In genomic region chr5:113732182-113732581, GRCm38 (mm10) we compare ENCODE assay signal across 9 mouse cellular contexts. TPM values are rescaled to one million over a fixed set of nuclear protein-coding genes. Genes with fewer than 3 reads are reported as not detected.
DNase-seq lines count a peak whose midpoint lies in the region; ATAC-seq and TF ChIP-seq lines count a peak whose summit lies in the region.
"Had no signal": no experiment of that assay in that cellular context is flagged by ENCODE, and none has a peak within 500 bp of the region (broad histone marks: within the 10 kb centered on the region; RNA-seq: fewer than 3 reads in every experiment).

No protein-coding gene starts in this region.

- H3K9me3 ChIP-seq in kidney, embryonic 15.5 days (replicated peaks): no peaks in the 10 kb centered on the region
- H3K9me3 ChIP-seq in CH12.LX (replicated peaks; ENCODE audit: low read length): peaks cover 5% of the 10 kb centered on the region
- H3K9me3 ChIP-seq in liver, postnatal 0 days (ENCODE audit: low read length): no peaks in the 10 kb centered on the region
- H3K9me3 ChIP-seq: liver, embryonic 15.5 days had no signal

- no peak overlapping the region for H3K4me3 ChIP-seq in kidney, embryonic 15.5 days (replicated peaks)
- H3K4me3 ChIP-seq in CH12.LX (replicated peaks in 1 of 3; ENCODE audit: low read depth in 2 of 3, low read length in 2 of 3, poor library complexity in 1 of 3): no peak overlapping the region
- no peak overlapping the region for H3K4me3 ChIP-seq in liver, postnatal 0 days (ENCODE audit: low read depth, low read length)
- H3K4me3 ChIP-seq: liver, embryonic 15.5 days had no signal

- no peak overlapping the region for H3K4me2 ChIP-seq in kidney, embryonic 15.5 days
- no peak overlapping the region for H3K4me2 ChIP-seq in CH12.LX (ENCODE audit: insufficient read depth, low read depth, poor library complexity, severe bottlenecking)
- no peak overlapping the region for H3K4me2 ChIP-seq in liver, postnatal 0 days (ENCODE audit: low read depth, low read length)
- H3K4me2 ChIP-seq: liver, embryonic 15.5 days had no signal

- DNase-seq in kidney, adult 18-20 months: peak; percentile 31
- DNase-seq in B cell, adult 2 months: peak; percentile 70
- DNase-seq in CH12.LX (ENCODE audit: extremely low read depth): peak; percentile 58
- peak; percentile 81 to 90 for DNase-seq in cerebellum, postnatal 25 days
- DNase-seq in liver, postnatal 0 days: peak; percentile 64
- peak; percentile 40 for DNase-seq in thymus, postnatal 25 days

- dilution Hi-C loops in CH12.LX (cut with MboI; ENCODE audit: extremely low pct_ligation_motif_present, extremely low pct_unique_long_range_greater_than_20kb, low sequenced_read_pairs): no loop called here

- ATAC-seq in kidney, embryonic 15.5 days (replicated peaks; ENCODE audit: low FRiP score): no peak
- no peak for ATAC-seq in liver, postnatal 0 days

- TF ChIP-seq EP300 in CH12.LX (IDR thresholded peaks at IDR 0.05; ENCODE audit: low read length): no peak
- TF ChIP-seq EP300 in liver, postnatal 0 days (IDR thresholded peaks at IDR 0.05; ENCODE audit: low read depth): no peak

- peaks cover 26% of the 10 kb centered on the region for H3K4me1 ChIP-seq in kidney, embryonic 15.5 days
- H3K4me1 ChIP-seq in CH12.LX (ENCODE audit: control insufficient read depth in 1 of 2, insufficient read depth in 2 of 2): peaks cover 8 to 19% of the 10 kb centered on the region in 2 experiments
- H3K4me1 ChIP-seq in liver, postnatal 0 days (ENCODE audit: insufficient read depth): peaks cover 15% of the 10 kb centered on the region

- no peaks in the 10 kb centered on the region for H3K36me3 ChIP-seq in kidney, embryonic 15.5 days
- H3K36me3 ChIP-seq in CH12.LX (replicated peaks in 1 of 2; ENCODE audit: control insufficient read depth in 1 of 2, insufficient read depth in 1 of 2, low read length in 1 of 2): peaks cover under 1 to 4% of the 10 kb centered on the region in 2 experiments
- H3K36me3 ChIP-seq in liver, postnatal 0 days (replicated peaks; ENCODE audit: insufficient read depth, low read length): no peaks in the 10 kb centered on the region
- H3K36me3 ChIP-seq: liver, embryonic 15.5 days had no signal

- TF ChIP-seq CTCF in CH12.LX (conservative IDR thresholded peaks at IDR 0.05 in 1 of 2, IDR thresholded peaks at IDR 0.05 in 1 of 2; ENCODE audit: low read depth in 2 of 2, low read length in 2 of 2): peak; percentile 79 to 90
- TF ChIP-seq CTCF in liver, postnatal 0 days (IDR thresholded peaks at IDR 0.05; ENCODE audit: low read depth): peak; percentile 73

- no peaks in the 10 kb centered on the region for H3K27me3 ChIP-seq in kidney, embryonic 15.5 days
- H3K27me3 ChIP-seq in CH12.LX (replicated peaks): peaks cover 39% of the 10 kb centered on the region
- no peaks in the 10 kb centered on the region for H3K27me3 ChIP-seq in liver, postnatal 0 days (ENCODE audit: insufficient read depth, low read length)
- H3K27me3 ChIP-seq: liver, embryonic 15.5 days had no signal

- no peaks in the 10 kb centered on the region for H3K79me2 ChIP-seq in CH12.LX (replicated peaks; ENCODE audit: control insufficient read depth, extremely low read depth, insufficient read depth, poor library complexity, severe bottlenecking)

- H3K9ac ChIP-seq in kidney, embryonic 15.5 days: no peak overlapping the region
- H3K9ac ChIP-seq in CH12.LX (ENCODE audit: insufficient read depth, low read depth): no peak overlapping the region
- H3K9ac ChIP-seq in liver, postnatal 0 days (replicated peaks): no peak overlapping the region
- H3K9ac ChIP-seq: liver, embryonic 15.5 days had no signal

- in situ Hi-C loops in CH12.LX (cut with MboI; ENCODE audit: low pct_ligation_motif_present, low pct_unique_long_range_greater_than_20kb, low sequenced_read_pairs): loop anchor here (5.0 kb wide), 2 partner anchors 145 to 370 kb away; no protein-coding TSS in a partner anchor

- H3K27ac ChIP-seq in kidney, embryonic 15.5 days: no peak overlapping the region
- H3K27ac ChIP-seq in CH12.LX (ENCODE audit: insufficient read depth, low read depth): no peak overlapping the region
- no peak overlapping the region for H3K27ac ChIP-seq in liver, postnatal 0 days (ENCODE audit: low read depth)
- H3K27ac ChIP-seq: liver, embryonic 15.5 days had no signal

- WGBS in kidney, embryonic 15.5 days: 25% methylated on average over 6 of the region's 6 CpGs
- WGBS in liver, postnatal 0 days (ENCODE audit: insufficient replicate concordance): 35% methylated on average over 6 of the region's 6 CpGs

- no peak for TF ChIP-seq POLR2A in CH12.LX (IDR thresholded peaks at IDR 0.05; ENCODE audit: low read depth, low read length)

- TF ChIP-seq RAD21 in CH12.LX (IDR thresholded peaks at IDR 0.05; ENCODE audit: low read depth, low read length): peak; percentile 93

TF ChIP-seq in CH12.LX, 34 proteins besides CTCF, POLR2A, EP300 and RAD21:
- TF ChIP-seq SMC3 (IDR thresholded peaks at IDR 0.05; ENCODE audit: low read depth, low read length): peak; percentile 86
- TF ChIP-seq NELFE (IDR thresholded peaks at IDR 0.05; ENCODE audit: low read depth, low read length): no peak
- TF ChIP-seq ZC3H11A (IDR thresholded peaks at IDR 0.05; ENCODE audit: low read depth, low read length): peak; percentile 34; the same call in 1 of the 2 replicates

RNA-seq across cellular contexts. Expression of gene Ficd, which starts 3.4 kb away (rescaled TPM):
- 4.8 and 6.1 TPM in 2 replicates for polyA plus RNA-seq in kidney, embryonic 15.5 days (2015; fragmentation: Nextera tagmentation; extraction: Ambion mirVana)
- total RNA-seq in CH12.LX (2012; rRNA removed) (2.4 and 3.4 TPM in 2 replicates), CH12.LX (2014; rRNA removed) (2.0 and 2.5 TPM in 2 replicates)
- 2.2 and 2.4 TPM in 2 replicates for polyA plus RNA-seq in CH12.LX (2012; ENCODE audit: insufficient read length, low read depth)
- polyA plus RNA-seq in liver, postnatal 0 days (2015; fragmentation: Nextera tagmentation; extraction: Ambion mirVana): 2.6 and 2.8 TPM in 2 replicates

RNA-seq across cellular contexts. Expression of gene 1700069L16Rik, which starts 7.6 kb away (rescaled TPM):
- not detected in 2 replicates for polyA plus RNA-seq in kidney, embryonic 15.5 days (2015; fragmentation: Nextera tagmentation; extraction: Ambion mirVana)
- total RNA-seq in CH12.LX (2012; rRNA removed): not detected in 2 replicates
- total RNA-seq in CH12.LX (2014; rRNA removed): not detected in 2 replicates
- not detected in 2 replicates for polyA plus RNA-seq in CH12.LX (2012; ENCODE audit: insufficient read length, low read depth)
- polyA plus RNA-seq in liver, postnatal 0 days (2015; fragmentation: Nextera tagmentation; extraction: Ambion mirVana): not detected in 2 replicates
- polyA plus RNA-seq: frontal cortex, adult 2 months; liver, embryonic 15.5 days had no signal

RNA-seq across cellular contexts. Expression of gene Sart3, which starts 40.1 kb away (rescaled TPM):
- polyA plus RNA-seq in kidney, embryonic 15.5 days (2015; fragmentation: Nextera tagmentation; extraction: Ambion mirVana): 57.6 and 59.2 TPM in 2 replicates
- total RNA-seq in CH12.LX (2012; rRNA removed) (66.1 and 67.0 TPM in 2 replicates), CH12.LX (2014; rRNA removed) (27.2 and 28.8 TPM in 2 replicates)
- polyA plus RNA-seq in CH12.LX (2012; ENCODE audit: insufficient read length, low read depth): 104 and 113 TPM in 2 replicates
- 6.9 and 7.9 TPM in 2 replicates for polyA plus RNA-seq in liver, postnatal 0 days (2015; fragmentation: Nextera tagmentation; extraction: Ambion mirVana)

RNA-seq across cellular contexts. Expression of gene Iscu, which starts 40.4 kb away (rescaled TPM):
- polyA plus RNA-seq in kidney, embryonic 15.5 days (2015; fragmentation: Nextera tagmentation; extraction: Ambion mirVana): 104 and 112 TPM in 2 replicates
- total RNA-seq in CH12.LX (2012; rRNA removed) (79.3 and 81.5 TPM in 2 replicates), CH12.LX (2014; rRNA removed) (70.6 and 72.1 TPM in 2 replicates)
- 83.0 and 86.7 TPM in 2 replicates for polyA plus RNA-seq in CH12.LX (2012; ENCODE audit: insufficient read length, low read depth)
- polyA plus RNA-seq in liver, postnatal 0 days (2015; fragmentation: Nextera tagmentation; extraction: Ambion mirVana): 109 TPM in 2 replicates

Comparison
In these comparisons a context has a peak if more than half of its experiments do, and no peak if none do; other contexts are left out.
1. DNase-seq: peak in every context shown above with its lines; median percentile 86 in cerebellum, postnatal 25 days; 70 in B cell, adult 2 months; 64 in liver, postnatal 0 days; 58 in CH12.LX; 40 in thymus, postnatal 25 days; 31 in kidney, adult 18-20 months.